Mouse (Mus musculus) bone marrow macrophage, adult 2 months (primary cell): ENCODE measurements around the gene Vwa7.

Experiments
- CTCF ChIP-seq: IDR thresholded peaks from 2 replicates; pipeline ENCODE4 v1.5.1; 2012; ENCODE audit warnings: low read depth, mild to moderate bottlenecking, low read length, moderate library complexity
- POLR2A ChIP-seq: IDR thresholded peaks from 2 replicates; pipeline ENCODE4 v1.6.1; 2012; ENCODE audit warnings: mild to moderate bottlenecking, low read depth, low read length, borderline replicate concordance

- no peak for TF ChIP-seq CTCF
- TF ChIP-seq POLR2A, result no peak
Measured at GRCm38 (mm10) chr17:35048932-35049440, 32.6 kb downstream of the Vwa7 start.
